Mouse (Mus musculus): ENCODE data around the gene Plppr1.

DNA sequence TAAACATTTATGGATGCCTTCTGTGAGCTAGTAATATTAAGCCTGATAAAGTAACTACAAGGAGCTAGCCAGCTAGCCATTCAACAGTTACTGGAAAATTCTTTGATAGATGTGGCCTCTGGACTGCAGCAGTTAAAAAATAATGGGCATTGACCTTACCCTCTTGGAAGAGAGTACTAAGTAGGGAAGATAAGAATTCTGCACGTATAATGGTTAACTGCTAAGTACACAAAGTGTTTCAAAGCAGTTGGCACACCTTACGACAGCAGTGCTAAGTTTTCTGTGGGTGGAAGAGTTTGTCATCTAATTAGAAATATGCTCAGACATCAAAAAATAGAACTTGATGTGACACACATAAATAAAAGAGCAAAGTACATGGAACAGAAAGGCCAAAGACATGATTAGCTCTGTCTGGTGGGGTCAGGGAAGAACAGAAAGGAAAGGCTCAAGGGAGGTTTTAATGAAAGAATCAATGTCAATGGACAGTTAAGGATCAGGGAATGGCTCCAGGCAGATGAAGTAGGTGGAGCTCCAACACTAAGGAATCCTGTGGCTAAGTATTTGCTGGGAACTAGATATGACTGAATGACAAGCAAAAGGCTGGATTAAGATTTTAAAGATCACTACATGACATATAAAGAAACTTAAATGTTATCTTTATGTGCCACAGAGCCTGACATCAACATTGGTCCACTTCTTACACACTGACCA is 120.6 kb downstream of the Plppr1 start:
- TF ChIP-seq CTCF (IDR thresholded peaks at IDR 0.05; ENCODE audit: control insufficient read depth, insufficient read depth, insufficient read length), result no peak
- TF ChIP-seq MAX (IDR thresholded peaks at IDR 0.05), result no peak
